Comparison of ENCODE assay signal across 8 mouse cellular contexts in the genomic region with DNA sequence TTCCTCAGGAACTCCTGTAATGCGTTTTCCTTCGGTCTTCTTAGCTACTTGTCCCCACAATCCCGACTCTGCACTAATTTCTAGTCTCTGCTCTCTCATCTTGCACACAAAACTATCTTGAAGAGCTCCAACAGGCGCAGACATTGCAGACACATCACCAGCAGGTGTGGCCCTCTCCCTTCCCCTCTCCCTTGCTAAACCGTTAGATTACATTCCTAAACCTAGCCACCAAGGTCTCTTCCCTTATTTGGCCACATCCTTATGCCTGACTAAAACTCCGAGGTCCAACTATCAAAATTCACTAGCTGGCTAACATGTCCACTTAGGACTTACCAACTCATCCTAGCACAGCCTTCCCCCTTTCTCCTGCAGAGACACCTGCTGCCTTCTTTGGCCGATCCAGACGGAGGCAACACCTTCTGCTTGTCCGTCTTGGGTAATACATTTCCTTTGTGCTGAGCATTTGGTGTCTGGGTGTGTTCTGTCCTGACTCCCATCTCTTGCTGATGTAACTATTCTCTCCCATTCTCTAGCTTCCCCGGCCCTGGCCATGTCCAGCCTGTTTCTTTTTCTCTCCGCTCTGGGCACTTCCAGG. TPM values are rescaled to one million over a fixed set of nuclear protein-coding genes. Genes with fewer than 3 reads are reported as not detected.
DNase-seq lines count a peak whose midpoint lies in the region; ATAC-seq lines count a peak whose summit lies in the region.

No protein-coding gene starts in this region.

- ATAC-seq in lung, embryonic 16.5 days (ENCODE audit: low read depth), result no peak
- ATAC-seq in intestine, embryonic 14.5 days (replicated peaks; ENCODE audit: low FRiP score, low TSS enrichment, low read depth), result no peak
- no peak for ATAC-seq in neural tube, embryonic 14.5 days (ENCODE audit: low read depth)

- no peaks in the 10 kb centered on the region for H3K27me3 ChIP-seq in lung, embryonic 16.5 days (ENCODE audit: control insufficient read depth, insufficient read depth, low read depth, low read length)
- H3K27me3 ChIP-seq in intestine, embryonic 14.5 days (replicated peaks; ENCODE audit: control insufficient read depth, insufficient read depth, low read length), result no peaks in the 10 kb centered on the region
- no peaks in the 10 kb centered on the region for H3K27me3 ChIP-seq in neural tube, embryonic 14.5 days (ENCODE audit: control insufficient read depth, insufficient read depth, low read length)

- WGBS in lung, embryonic 16.5 days, result 60% methylated on average over 11 of the region's 11 CpGs
- 62% methylated on average over 11 of the region's 11 CpGs for WGBS in intestine, embryonic 14.5 days
- 82% methylated on average over 11 of the region's 11 CpGs for WGBS in neural tube, embryonic 14.5 days

- H3K4me3 ChIP-seq in lung, embryonic 16.5 days (ENCODE audit: low read length), result no peak overlapping the region
- H3K4me3 ChIP-seq in brown adipose tissue, adult 24 weeks (ENCODE audit: insufficient read depth, low read depth, low read length), result peak overlapping the region; percentile 58; the same call in 1 of the 2 replicates
- peak overlapping the region; percentile 95; the same call in 1 of the 2 replicates for H3K4me3 ChIP-seq in intestine, embryonic 14.5 days (ENCODE audit: low read depth, low read length)
- H3K4me3 ChIP-seq in neural tube, embryonic 14.5 days (ENCODE audit: low read depth, low read length), result no peak overlapping the region; the same call in 1 of the 2 replicates

- H3K9ac ChIP-seq in lung, embryonic 16.5 days (ENCODE audit: low read length), result no peak overlapping the region
- peak overlapping the region; percentile 25; the same call in 1 of the 2 replicates for H3K9ac ChIP-seq in intestine, embryonic 14.5 days (ENCODE audit: low read length)
- H3K9ac ChIP-seq in neural tube, embryonic 14.5 days (replicated peaks; ENCODE audit: low read depth, low read length), result peak overlapping the region; percentile 34; the same call in 1 of the 2 replicates

- peaks cover 3% of the 10 kb centered on the region; the same call in 1 of the 2 replicates for H3K9me3 ChIP-seq in lung, embryonic 16.5 days (ENCODE audit: control insufficient read depth, low read length)
- H3K9me3 ChIP-seq in intestine, embryonic 14.5 days (ENCODE audit: control insufficient read depth, low read length), result 0 out of 2 replicates have a peak, but pooled peaks cover 4% of the 10 kb centered on the region
- H3K9me3 ChIP-seq in neural tube, embryonic 14.5 days (ENCODE audit: control insufficient read depth, low read length), result no peaks in the 10 kb centered on the region

- no peak for DNase-seq in lung, postnatal 14 days
- DNase-seq in intestine, embryonic 14.5 days (ENCODE audit: low spot score), result no peak
- DNase-seq in right cerebral cortex, postnatal 10 days (ENCODE audit: low spot score in 2 of 2), result no peak
- no peak for DNase-seq in left cerebral cortex, adult 18-20 months (ENCODE audit: low spot score in 2 of 2)
- no peak for DNase-seq in layer of hippocampus, postnatal 36 days

- H3K36me3 ChIP-seq in lung, embryonic 16.5 days (ENCODE audit: control insufficient read depth, insufficient read depth, low read length), result no peaks in the 10 kb centered on the region; the same call in 1 of the 2 replicates
- H3K36me3 ChIP-seq in intestine, embryonic 14.5 days (ENCODE audit: control insufficient read depth, insufficient read depth, low read length), result no peaks in the 10 kb centered on the region
- H3K36me3 ChIP-seq in neural tube, embryonic 14.5 days (ENCODE audit: control insufficient read depth, insufficient read depth, low read length), result no peaks in the 10 kb centered on the region

- H3K27ac ChIP-seq in lung, embryonic 16.5 days (ENCODE audit: low read length), result peak overlapping the region; percentile 68; the same call in 1 of the 2 replicates
- H3K27ac ChIP-seq in brown adipose tissue, adult 24 weeks (replicated peaks; ENCODE audit: low read depth, low read length), result no peak overlapping the region
- H3K27ac ChIP-seq in intestine, embryonic 14.5 days (ENCODE audit: low read depth), result peak overlapping the region; percentile 87
- H3K27ac ChIP-seq in neural tube, embryonic 14.5 days (ENCODE audit: low read depth, low read length), result peak overlapping the region; percentile 64; the same call in 1 of the 2 replicates

- peaks cover 17% of the 10 kb centered on the region for H3K4me1 ChIP-seq in lung, embryonic 16.5 days (replicated peaks; ENCODE audit: control insufficient read depth, insufficient read depth, low read length)
- 0 out of 2 replicates have a peak, but pooled peaks cover 2% of the 10 kb centered on the region for H3K4me1 ChIP-seq in brown adipose tissue, adult 24 weeks (ENCODE audit: control insufficient read depth, insufficient read depth, insufficient read length, low read length)
- H3K4me1 ChIP-seq in intestine, embryonic 14.5 days (replicated peaks; ENCODE audit: control insufficient read depth, insufficient read depth, low read length), result peaks cover 11% of the 10 kb centered on the region
- H3K4me1 ChIP-seq in neural tube, embryonic 14.5 days (ENCODE audit: control insufficient read depth, insufficient read depth, low read length), result peaks cover 15% of the 10 kb centered on the region

- H3K4me2 ChIP-seq in lung, embryonic 16.5 days (ENCODE audit: low read depth, low read length), result peak overlapping the region; percentile 56
- peak overlapping the region; percentile 64 for H3K4me2 ChIP-seq in intestine, embryonic 14.5 days (ENCODE audit: low read length)
- peak overlapping the region; percentile 83 for H3K4me2 ChIP-seq in neural tube, embryonic 14.5 days (ENCODE audit: low read depth, low read length)

RNA-seq across cellular contexts. Expression of a gene that starts 1.0 kb away (rescaled TPM):
- polyA plus RNA-seq in lung, embryonic 16.5 days (2015; fragmentation: Nextera tagmentation; extraction: Ambion mirVana), result 58.8 and 64.8 TPM in 2 replicates
- polyA plus RNA-seq in brown adipose tissue, adult 24 weeks (2012; ENCODE audit: insufficient read depth, insufficient read length, missing spikeins), result 3.6 and 4.2 TPM in 2 replicates
- 60.8 and 65.4 TPM in 2 replicates for polyA plus RNA-seq in intestine, embryonic 14.5 days (2014; fragmentation: Nextera tagmentation; extraction: Ambion mirVana)
- polyA plus RNA-seq in neural tube, embryonic 14.5 days (2014; fragmentation: Nextera tagmentation; extraction: Ambion mirVana), result 34.5 and 41.4 TPM in 2 replicates
- 10 to 100 TPM; 14.0 to 14.7 TPM for total RNA-seq in left cerebral cortex, adult 18-20 months (2021)
- 10 to 100 TPM; 15.8 to 20.7 TPM for total RNA-seq in layer of hippocampus, postnatal 36 days (2021)

RNA-seq across cellular contexts. Expression of a gene that starts 47.4 kb away (rescaled TPM):
- 18.3 and 18.6 TPM in 2 replicates for polyA plus RNA-seq in lung, embryonic 16.5 days (2015; fragmentation: Nextera tagmentation; extraction: Ambion mirVana)
- 5.0 and 11.8 TPM in 2 replicates for polyA plus RNA-seq in brown adipose tissue, adult 24 weeks (2012; ENCODE audit: insufficient read depth, insufficient read length, missing spikeins)
- polyA plus RNA-seq in intestine, embryonic 14.5 days (2014; fragmentation: Nextera tagmentation; extraction: Ambion mirVana), result 10.8 and 12.6 TPM in 2 replicates
- 20.5 and 27.5 TPM in 2 replicates for polyA plus RNA-seq in neural tube, embryonic 14.5 days (2014; fragmentation: Nextera tagmentation; extraction: Ambion mirVana)
- 10 to 100 TPM; 29.9 to 30.8 TPM for total RNA-seq in left cerebral cortex, adult 18-20 months (2021)
- total RNA-seq in layer of hippocampus, postnatal 36 days (2021), result 10 to 100 TPM; 31.2 to 33.7 TPM

RNA-seq across cellular contexts. Expression of a gene that starts 52.3 kb away (rescaled TPM):
- 215 and 222 TPM in 2 replicates for polyA plus RNA-seq in lung, embryonic 16.5 days (2015; fragmentation: Nextera tagmentation; extraction: Ambion mirVana)
- polyA plus RNA-seq in brown adipose tissue, adult 24 weeks (2012; ENCODE audit: insufficient read depth, insufficient read length, missing spikeins), result 55.2 and 55.3 TPM in 2 replicates
- 183 and 184 TPM in 2 replicates for polyA plus RNA-seq in intestine, embryonic 14.5 days (2014; fragmentation: Nextera tagmentation; extraction: Ambion mirVana)
- polyA plus RNA-seq in neural tube, embryonic 14.5 days (2014; fragmentation: Nextera tagmentation; extraction: Ambion mirVana), result 172 and 195 TPM in 2 replicates
- total RNA-seq in left cerebral cortex, adult 18-20 months (2021), result 10 to 100 TPM; 56.7 to 65.4 TPM
- 10 to 100 TPM; 64.4 to 66.1 TPM for total RNA-seq in layer of hippocampus, postnatal 36 days (2021)

Comparison
In these comparisons a context has a peak if more than half of its experiments do, and no peak if none do; other contexts are left out.
1. H3K4me3 ChIP-seq: peak in brown adipose tissue, adult 24 weeks (single experiment) and intestine, embryonic 14.5 days (single experiment); none in lung, embryonic 16.5 days (single experiment) and neural tube, embryonic 14.5 days (single experiment).
2. Peak in every context shown above with its lines, with median percentiles within 50 percentile points of each other: H3K4me2 ChIP-seq.